Mouse (Mus musculus) lung, embryonic 14.5 days (tissue): ENCODE data around the gene Cux1. TPM values are rescaled to one million over a fixed set of nuclear protein-coding genes. Genes with fewer than 3 reads are reported as not detected.

Source experiments
- ATAC-seq: fragments of 200-750 bp; cut with Nextera tagmentation; 2 replicates; pipeline ENCODE4 v1.8.0; 2017; ENCODE audit warnings: mild to moderate bottlenecking, moderate TSS enrichment, moderate library complexity; ENCODE audit not compliant: insufficient read depth
- DNase-seq: peaks from one replicate; pipeline ENCODE4 v3.0.0-alpha.2; 2015
- H3K27ac ChIP-seq: fragments of 300-500 bp; sonication (generic); 2 replicates; pipeline ENCODE4 v1.5.1; 2014; ENCODE audit warnings: low read depth, mild to moderate bottlenecking, moderate library complexity
- H3K27me3 ChIP-seq: fragments of 300-500 bp; sonication (generic); 2 replicates; pipeline ENCODE4 v1.6.1; 2014; ENCODE audit warnings: low read length, control low read depth; ENCODE audit not compliant: insufficient read depth
- H3K36me3 ChIP-seq: fragments of 300-500 bp; sonication (generic); 2 replicates; pipeline ENCODE4 v1.6.1; 2014; ENCODE audit warnings: control low read depth; ENCODE audit not compliant: insufficient read depth
- H3K4me1 ChIP-seq: fragments of 300-500 bp; sonication (generic); 2 replicates; pipeline ENCODE4 v1.6.1; 2014; ENCODE audit warnings: antibody characterized with exemption, control low read depth; ENCODE audit not compliant: insufficient read depth
- H3K4me2 ChIP-seq: fragments of 300-500 bp; sonication (generic); 2 replicates; pipeline ENCODE4 v1.6.1; 2014; ENCODE audit warnings: mild to moderate bottlenecking
- H3K4me3 ChIP-seq: fragments of 300-500 bp; sonication (generic); 2 replicates; pipeline ENCODE4 v1.5.1; 2014; ENCODE audit warnings: low read depth, low read length
- H3K9ac ChIP-seq: fragments of 300-500 bp; sonication (generic); 2 replicates; pipeline ENCODE4 v1.6.1; 2014
- H3K9me3 ChIP-seq: fragments of 300-500 bp; sonication (generic); 2 replicates; pipeline ENCODE4 v1.6.1; 2016; ENCODE audit warnings: low read depth, low read length, control low read depth
- CTCF ChIP-seq: IDR thresholded peaks from 2 replicates; pipeline ENCODE4 v1.5.1; 2016; ENCODE audit warnings: antibody characterized with exemption, low read depth
- WGBS: fragments of 180-500 bp; shearing (Covaris S2); extraction: QIAGEN DNeasy Blood & Tissue Kit; methylation state at CpG from one replicate; pipeline ENCODE4 v1.1.7; 2014; 5-methylcytosine and 5-hydroxymethylcytosine counted together
- polyA plus RNA-seq: library from polyadenylated mRNA; unstranded; fragments of >200 nt; fragmentation: Nextera tagmentation; extraction: Ambion mirVana; gene quantifications from 2 replicates; pipeline ENCODE4 v1.2.1, GENCODE M21; 2014

Cux1 gene
- polyA plus RNA-seq, 1 experiment from 2014 or later: 104 TPM

GRCm38 (mm10) chr5:136240381-136240780, 326.9 kb downstream of the Cux1 start:
- DNase-seq: peak; percentile 53
- 33% methylated on average over 1 of the region's 1 CpGs for WGBS
- H3K4me2 ChIP-seq: no peak overlapping the region
- H3K9me3 ChIP-seq: no peaks in the 10 kb centered on the region
- no peak for TF ChIP-seq CTCF
- no peak overlapping the region for H3K9ac ChIP-seq
- no peaks in the 10 kb centered on the region for H3K27me3 ChIP-seq
- H3K36me3 ChIP-seq: no peaks in the 10 kb centered on the region
- no peak overlapping the region for H3K27ac ChIP-seq
- no peak for ATAC-seq
- peaks cover 8% of the 10 kb centered on the region; the same call in 1 of the 2 replicates for H3K4me1 ChIP-seq
- no peak overlapping the region for H3K4me3 ChIP-seq

GRCm38 (mm10) chr5:136237607-136238006, 329.7 kb downstream of the Cux1 start:
- Histone ChIP-seq H3K9ac (0 out of 2 replicates have a peak overlapping the region, but pooled peaks have one; percentile 10), H3K9me3 (no peaks in the 10 kb centered on the region), H3K27me3 (no peaks in the 10 kb centered on the region), H3K27ac (no peak overlapping the region), H3K4me1 (0 out of 2 replicates have a peak, but pooled peaks cover 3% of the 10 kb centered on the region), H3K4me3 (peak overlapping the region; percentile 28), H3K4me2 (peak overlapping the region; percentile 60), H3K36me3 (no peaks in the 10 kb centered on the region)
- no peak for TF ChIP-seq CTCF
- 1% methylated on average over 19 of the region's 19 CpGs for WGBS
- no peak for ATAC-seq
- DNase-seq: peak; percentile 3

GRCm38 (mm10) chr5:136236611-136237010, 330.7 kb downstream of the Cux1 start:
- no peaks in the 10 kb centered on the region for H3K27me3 ChIP-seq
- no peak overlapping the region for H3K4me3 ChIP-seq
- WGBS: 52% methylated on average over 5 of the region's 5 CpGs
- H3K9me3 ChIP-seq: no peaks in the 10 kb centered on the region
- no peak overlapping the region for H3K27ac ChIP-seq
- H3K9ac ChIP-seq: no peak overlapping the region
- no peak for ATAC-seq
- TF ChIP-seq CTCF: no peak
- peak; percentile 28 for DNase-seq
- 0 out of 2 replicates have a peak, but pooled peaks cover 1% of the 10 kb centered on the region for H3K36me3 ChIP-seq
- H3K4me2 ChIP-seq: no peak overlapping the region
- 0 out of 2 replicates have a peak, but pooled peaks cover 3% of the 10 kb centered on the region for H3K4me1 ChIP-seq

GRCm38 (mm10) chr5:136230348-136231035, 336.8 kb downstream of the Cux1 start:
- no peaks in the 10 kb centered on the region for H3K27me3 ChIP-seq
- no peak overlapping the region for H3K4me3 ChIP-seq
- 65% methylated on average over 4 of the region's 4 CpGs for WGBS
- no peak overlapping the region for H3K27ac ChIP-seq
- DNase-seq (no peak), ATAC-seq (no peak)
- H3K4me2 ChIP-seq: no peak overlapping the region
- H3K36me3 ChIP-seq: 0 out of 2 replicates have a peak, but pooled peaks cover 8% of the 10 kb centered on the region
- H3K4me1 ChIP-seq: no peaks in the 10 kb centered on the region
- H3K9ac ChIP-seq: no peak overlapping the region
- H3K9me3 ChIP-seq: no peaks in the 10 kb centered on the region
- TF ChIP-seq CTCF: no peak

GRCm38 (mm10) chr5:136226246-136226876, 340.9 kb downstream of the Cux1 start:
- 66% methylated on average over 7 of the region's 7 CpGs for WGBS

GRCm38 (mm10) chr5:136218585-136218984, 348.7 kb downstream of the Cux1 start:
- Histone ChIP-seq H3K4me2 (no peak overlapping the region), H3K27me3 (no peaks in the 10 kb centered on the region), H3K4me3 (no peak overlapping the region), H3K9me3 (no peaks in the 10 kb centered on the region), H3K9ac (no peak overlapping the region), H3K4me1 (no peaks in the 10 kb centered on the region), H3K27ac (no peak overlapping the region), H3K36me3 (0 out of 2 replicates have a peak, but pooled peaks cover 5% of the 10 kb centered on the region)
- WGBS: 79% methylated on average over 12 of the region's 12 CpGs
- no peak for TF ChIP-seq CTCF
- no peak for ATAC-seq
- no peak for DNase-seq

More at GRCm38 (mm10) chr5:136226246-136226876, 340.9 kb downstream of the Cux1 start:
- no peak for DNase-seq
- TF ChIP-seq CTCF: no peak
- Histone ChIP-seq H3K4me3 (no peak overlapping the region), H3K36me3 (0 out of 2 replicates have a peak, but pooled peaks cover 9% of the 10 kb centered on the region), H3K27ac (no peak overlapping the region), H3K4me1 (no peaks in the 10 kb centered on the region), H3K9me3 (no peaks in the 10 kb centered on the region), H3K4me2 (no peak overlapping the region), H3K27me3 (no peaks in the 10 kb centered on the region), H3K9ac (no peak overlapping the region)
- ATAC-seq: no peak

GRCm38 (mm10) chr5:136217932-136218381, 349.3 kb downstream of the Cux1 start:
- H3K9ac ChIP-seq: no peak overlapping the region
- no peak overlapping the region for H3K4me2 ChIP-seq
- no peak for DNase-seq
- H3K4me1 ChIP-seq: no peaks in the 10 kb centered on the region
- no peak overlapping the region for H3K4me3 ChIP-seq
- no peak overlapping the region for H3K27ac ChIP-seq
- WGBS: 68% methylated on average over 4 of the region's 4 CpGs
- no peak for ATAC-seq
- H3K36me3 ChIP-seq: 0 out of 2 replicates have a peak, but pooled peaks cover 5% of the 10 kb centered on the region
- no peak for TF ChIP-seq CTCF
- no peaks in the 10 kb centered on the region for H3K9me3 ChIP-seq
- H3K27me3 ChIP-seq: no peaks in the 10 kb centered on the region
